Mouse (Mus musculus): ENCODE results near the gene Soga3. TPM values are rescaled to one million over a fixed set of nuclear protein-coding genes. Genes with fewer than 3 reads are reported as not detected.

Soga3 gene
- polyA plus RNA-seq (2017; shearing (Covaris generic)), result not detected

- ATAC-seq, result no peak
Measured at GRCm38 (mm10) chr10:29143566-29144335, at the start of gene Soga3. TSS of gene Soga3 (plus strand) at chr10:29143839.

GRCm38 (mm10) chr10:29106962-29107361 is 36.7 kb upstream of the Soga3 start:
- no peak for ATAC-seq

DNA sequence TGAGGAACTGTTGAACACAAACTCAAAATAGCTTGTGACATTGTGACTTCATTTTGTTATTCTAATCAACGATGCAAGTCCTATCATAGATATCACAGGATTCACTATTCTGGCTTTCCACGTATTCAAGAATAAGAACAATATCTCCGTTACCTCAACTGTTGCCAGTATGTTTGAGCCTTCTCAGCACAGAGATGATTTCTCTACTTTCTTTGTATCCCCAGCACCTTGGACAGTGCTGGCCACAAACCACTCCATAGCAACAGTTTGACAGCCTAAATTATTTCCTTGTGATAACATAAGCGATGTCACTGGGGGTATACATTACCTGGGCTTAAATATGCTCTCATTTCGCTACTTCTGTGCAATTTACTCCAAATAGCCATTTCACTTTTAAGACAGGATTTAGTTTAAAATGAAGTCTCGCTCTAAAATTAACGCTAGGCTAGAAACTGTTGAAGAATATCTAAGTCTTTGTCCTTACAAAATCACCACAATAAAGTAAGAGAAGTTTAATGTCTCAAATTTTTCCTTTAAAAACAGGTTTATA is 1.0 kb upstream of the Soga3 start:
- no peak for ATAC-seq

GRCm38 (mm10) chr10:29144612-29145405 is 1.2 kb downstream of the Soga3 start:
- ATAC-seq, result no peak

DNA sequence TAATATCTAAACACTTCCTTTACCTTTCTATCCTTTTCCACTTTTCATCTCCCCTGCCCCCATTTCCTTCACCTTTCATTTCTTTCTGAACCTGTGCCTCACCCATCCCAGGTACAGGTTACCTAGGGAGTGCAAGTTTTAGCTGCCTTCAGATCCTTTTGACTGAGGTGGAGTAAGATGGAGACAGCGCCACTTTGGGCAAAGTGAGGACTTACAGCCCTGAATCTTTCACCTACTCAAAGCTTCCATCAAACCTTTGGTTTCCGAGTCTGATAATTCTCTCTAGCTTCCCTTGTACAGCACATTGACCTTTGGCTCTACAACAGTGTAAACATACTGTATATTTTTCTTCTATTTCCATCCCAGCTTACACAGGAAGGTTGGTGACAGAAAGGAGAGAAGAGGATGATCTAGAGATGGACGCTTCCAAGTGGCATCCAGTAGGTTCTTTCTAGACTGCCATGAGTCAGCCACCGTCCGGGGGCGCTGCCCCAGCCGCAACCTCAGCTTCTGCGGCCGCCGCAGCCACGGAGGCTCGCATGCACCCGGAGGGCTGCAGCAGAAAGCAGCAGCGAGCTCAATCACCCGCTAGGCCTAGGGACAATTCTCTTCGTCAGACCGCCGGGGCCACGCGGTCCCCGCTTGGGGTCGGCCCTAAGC is 2.7 kb downstream of the Soga3 start:
- ATAC-seq, result no peak

DNA sequence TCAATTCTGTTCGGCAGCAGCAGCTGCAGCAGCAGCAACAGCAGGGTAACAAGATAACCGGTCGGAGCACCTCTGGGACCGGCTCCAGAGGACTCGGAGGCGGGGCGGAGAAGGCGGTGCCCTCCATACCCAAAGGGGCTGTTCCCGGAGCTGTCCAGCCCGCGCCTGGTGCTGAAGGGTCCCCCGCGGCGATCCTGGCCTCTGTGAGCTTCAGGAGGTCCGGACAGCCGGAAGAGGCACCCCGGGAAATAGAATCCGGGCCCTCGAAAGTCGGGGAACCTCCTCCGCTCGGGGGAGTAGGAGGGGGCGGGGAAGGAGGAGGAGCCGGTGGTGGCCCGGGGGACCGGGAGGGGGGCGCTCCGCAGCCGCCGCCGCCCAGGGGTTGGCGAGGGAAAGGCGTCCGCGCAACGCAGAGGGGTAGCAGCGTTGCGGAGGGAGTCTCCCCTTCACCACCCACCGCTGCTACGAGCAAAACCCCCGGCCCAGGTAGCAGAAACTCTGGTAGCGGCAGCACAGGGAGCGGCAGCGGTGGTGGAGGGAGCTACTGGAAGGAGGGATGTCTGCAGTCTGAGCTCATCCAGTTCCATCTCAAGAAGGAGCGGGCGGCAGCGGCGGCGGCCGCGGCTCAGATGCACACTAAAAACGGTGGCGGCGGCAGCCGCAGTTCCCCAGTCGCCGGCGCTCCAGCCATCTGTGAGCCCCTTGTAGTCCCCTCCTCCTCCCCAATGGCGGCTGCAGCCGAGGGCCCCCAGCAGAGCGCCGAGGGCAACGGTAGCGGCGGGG is 3.4 kb downstream of the Soga3 start:
- ATAC-seq, result no peak

GRCm38 (mm10) chr10:29147641-29147990 is 4.0 kb downstream of the Soga3 start:
- ATAC-seq, result no peak

DNA sequence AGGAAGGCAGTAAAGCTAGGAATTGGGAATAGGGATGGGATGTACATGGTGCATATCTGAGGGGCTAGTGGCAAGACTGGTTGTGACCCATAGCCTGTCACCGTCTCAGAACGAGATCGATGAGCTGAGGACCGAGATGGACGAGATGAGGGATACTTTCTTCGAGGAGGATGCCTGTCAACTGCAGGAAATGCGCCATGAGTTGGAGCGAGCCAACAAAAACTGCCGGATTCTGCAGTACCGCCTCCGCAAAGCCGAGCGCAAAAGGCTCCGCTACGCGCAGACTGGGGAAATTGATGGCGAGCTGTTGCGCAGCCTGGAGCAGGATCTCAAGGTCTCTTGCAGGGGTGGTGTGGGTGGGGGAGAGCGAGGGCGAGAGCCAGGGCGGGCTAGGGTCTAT is 4.4 kb downstream of the Soga3 start:
- ATAC-seq, result no peak

- ATAC-seq, result no peak
Measured at GRCm38 (mm10) chr10:29155304-29155703, 11.7 kb downstream of the Soga3 start.

DNA sequence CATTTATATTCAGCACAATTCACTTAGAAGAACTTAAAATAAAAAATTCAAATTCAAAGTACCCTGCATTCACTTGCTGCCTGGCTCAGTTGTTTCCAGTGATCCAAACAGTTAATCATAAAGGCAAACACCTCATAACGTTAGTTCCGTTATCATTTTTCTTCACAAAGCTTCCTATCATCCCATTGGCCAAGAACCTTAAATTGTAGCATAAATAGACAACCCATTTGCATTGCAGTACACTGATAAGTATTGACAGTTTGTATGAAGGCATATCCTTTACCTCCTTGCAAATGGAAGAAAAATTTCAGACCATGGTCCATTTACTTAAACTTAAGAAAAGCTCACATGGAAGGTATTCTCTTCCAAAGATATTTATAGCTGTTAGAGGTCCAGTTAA is 18.0 kb downstream of the Soga3 start:
- ATAC-seq, result no peak

GRCm38 (mm10) chr10:29173778-29174177 is 30.1 kb downstream of the Soga3 start:
- ATAC-seq, result no peak

DNA sequence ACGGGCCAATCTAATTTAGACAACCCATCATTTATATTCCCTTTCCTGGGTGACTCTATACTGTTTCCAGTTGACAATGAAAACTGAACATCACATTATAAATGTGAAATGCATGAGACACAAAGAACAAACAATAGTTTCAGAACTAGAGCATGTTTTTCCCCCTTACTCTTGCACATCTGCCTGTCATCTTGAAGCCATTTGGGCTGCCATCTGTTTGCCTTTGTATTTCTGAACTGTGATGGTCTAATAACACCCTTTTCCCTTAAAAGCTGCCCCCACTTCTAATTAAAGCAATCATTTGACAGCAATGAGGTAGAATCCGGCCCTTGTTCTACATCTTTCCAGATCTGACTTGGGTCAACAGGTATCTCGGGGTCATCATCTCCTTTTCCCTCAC is 32.0 kb downstream of the Soga3 start:
- no peak for ATAC-seq

DNA sequence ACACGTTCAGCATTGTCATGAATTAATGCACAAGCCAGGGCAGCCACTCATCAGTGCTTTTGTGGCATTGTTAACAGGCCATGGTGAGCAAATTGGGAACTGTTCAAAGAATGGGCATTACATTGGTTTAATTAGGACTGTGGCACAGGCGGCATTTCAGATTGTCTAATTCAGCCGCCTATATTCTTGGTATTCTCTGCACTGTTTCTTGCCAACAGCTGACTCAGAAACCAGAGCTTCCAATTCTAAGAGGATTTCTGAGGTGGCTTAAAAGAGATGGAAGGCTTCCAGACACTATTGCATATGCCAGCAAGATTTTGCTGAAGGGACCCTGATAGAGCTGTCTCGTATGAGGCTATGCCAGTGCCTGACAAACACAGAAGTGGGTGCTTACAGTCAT is 33.2 kb downstream of the Soga3 start:
- ATAC-seq, result no peak

- ATAC-seq, result no peak
Measured at GRCm38 (mm10) chr10:29178003-29178402, 34.4 kb downstream of the Soga3 start.

- ATAC-seq, result no peak
Measured at GRCm38 (mm10) chr10:29180210-29180609, 36.6 kb downstream of the Soga3 start.

GRCm38 (mm10) chr10:29181046-29181445 is 37.4 kb downstream of the Soga3 start:
- no peak for ATAC-seq

- ATAC-seq, result no peak
Measured at GRCm38 (mm10) chr10:29193769-29194168, 50.1 kb downstream of the Soga3 start.

DNA sequence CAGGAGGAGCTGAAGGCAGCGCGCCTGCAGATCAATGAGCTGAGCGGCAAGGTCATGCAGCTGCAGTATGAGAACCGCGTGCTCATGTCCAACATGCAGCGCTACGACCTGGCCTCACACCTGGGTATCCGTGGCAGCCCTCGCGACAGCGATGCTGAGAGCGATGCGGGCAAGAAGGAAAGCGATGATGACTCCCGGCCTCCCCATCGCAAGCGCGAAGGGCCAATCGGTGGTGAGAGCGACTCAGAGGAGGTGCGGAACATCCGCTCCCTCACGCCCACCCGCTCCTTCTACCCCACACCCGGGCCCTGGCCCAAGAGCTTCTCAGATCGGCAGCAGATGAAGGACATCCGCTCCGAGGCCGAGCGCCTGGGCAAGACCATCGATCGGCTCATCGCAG is 53.2 kb downstream of the Soga3 start:
- no peak for ATAC-seq

DNA sequence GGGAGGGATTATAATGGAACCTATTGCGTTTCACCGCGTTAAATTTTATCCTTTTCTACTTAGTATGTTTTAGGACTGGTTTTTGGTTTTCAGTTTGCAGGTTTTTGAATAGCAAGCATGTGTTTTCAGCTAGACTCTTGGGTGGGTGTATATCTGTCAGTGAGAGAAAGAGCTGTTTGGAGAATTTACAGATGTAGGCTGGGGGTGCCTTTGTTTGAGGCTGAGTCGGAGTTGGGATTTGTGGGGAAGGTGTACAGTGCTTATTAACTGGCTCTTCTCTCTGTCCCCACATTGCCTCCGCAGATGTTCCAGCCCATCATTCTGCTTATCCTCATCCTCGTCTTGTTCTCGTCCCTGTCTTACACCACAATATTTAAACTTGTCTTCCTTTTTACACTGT is 55.0 kb downstream of the Soga3 start, which contains the start of gene Gm49353:
Gm49353 (plus strand) TSS at position 313 of the 400 bp plus-strand sequence.
- ATAC-seq, result no peak

DNA sequence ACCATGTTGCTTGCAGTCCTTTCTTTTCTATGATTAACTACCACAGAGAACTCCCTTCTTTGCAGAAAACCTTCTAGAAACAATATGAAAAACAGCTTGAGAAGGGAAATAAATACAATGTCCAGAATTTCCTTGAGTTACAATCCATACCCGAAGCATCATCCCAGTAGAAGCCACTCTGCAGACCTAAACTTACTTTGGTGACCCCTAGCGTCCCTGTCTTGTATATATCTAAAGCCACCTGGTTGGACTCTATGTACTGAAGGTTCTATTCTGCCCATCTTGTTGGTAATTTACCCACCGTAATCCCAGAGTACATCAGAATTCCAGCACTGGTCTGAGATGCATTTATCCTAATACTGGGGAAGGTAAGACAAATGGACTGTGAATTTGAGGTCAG is 56.2 kb downstream of the Soga3 start:
- no peak for ATAC-seq

GRCm38 (mm10) chr10:29200609-29201008 is 57.0 kb downstream of the Soga3 start:
- ATAC-seq, result no peak

- ATAC-seq, result peak; percentile 54
Measured at GRCm38 (mm10) chr10:29206730-29207129, 63.1 kb downstream of the Soga3 start.

All from CD4-positive, CD25-positive, alpha-beta regulatory T cell, adult 4 months (primary cell).